Mouse (Mus musculus): ENCODE measurements around the gene Hps6.

Gene Hps6

DNA sequence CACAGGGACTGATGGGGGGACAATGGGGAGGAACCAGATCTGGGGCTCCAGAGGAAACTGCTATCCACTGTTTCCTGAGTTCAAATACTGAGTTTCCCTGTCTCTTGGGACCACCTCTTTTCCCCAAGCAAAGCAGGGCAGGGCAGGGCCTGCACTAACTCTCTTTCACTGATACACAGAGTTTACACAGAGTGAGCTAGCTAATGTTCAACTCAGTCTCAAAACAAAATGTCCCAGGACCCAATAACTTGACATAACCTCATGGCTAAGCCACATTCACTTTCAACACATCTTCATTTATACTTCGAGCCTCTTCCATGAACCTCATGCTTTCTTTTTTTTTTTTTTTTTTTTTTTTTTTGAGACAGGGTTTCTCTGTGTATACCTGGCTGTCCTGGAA is 26.3 kb downstream of the Hps6 start:
- DNase-seq (ENCODE audit: low read depth, low spot score): no peak

DNA sequence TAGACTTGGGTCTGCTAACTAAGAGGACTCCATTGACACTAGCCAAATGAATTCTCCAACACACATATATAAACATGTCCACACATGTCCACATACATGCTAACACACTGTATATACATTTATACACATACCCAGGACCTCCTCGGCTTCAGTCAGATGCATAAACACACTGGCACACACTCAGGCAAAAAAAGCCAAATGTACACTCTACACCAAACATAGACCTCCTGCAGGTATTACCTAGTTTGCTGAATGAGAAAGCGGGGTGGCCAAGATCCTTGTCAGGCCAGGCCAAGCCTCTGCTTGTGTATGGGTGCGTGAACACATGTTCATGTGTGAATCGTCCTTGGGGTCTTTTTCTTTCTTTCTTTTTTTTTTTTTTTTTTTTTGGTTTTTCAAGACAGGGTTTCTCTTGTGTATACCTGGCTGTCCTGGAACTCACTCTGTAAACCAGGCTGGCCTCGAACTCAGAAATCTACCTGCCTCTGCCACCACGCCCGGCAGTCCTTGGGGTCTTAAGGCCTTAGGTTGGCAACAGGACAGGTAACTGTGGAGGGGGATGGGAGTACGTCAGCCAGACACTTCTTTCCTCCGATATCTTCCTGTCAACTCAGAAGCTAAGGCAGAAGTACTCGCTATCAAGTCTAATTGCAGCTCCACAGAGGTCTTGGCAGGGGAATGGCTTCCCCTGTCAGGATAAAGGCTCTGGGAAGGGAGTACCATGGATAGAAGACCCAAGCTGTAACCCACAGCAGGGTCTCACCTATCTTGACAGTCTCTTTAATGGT is 27.1 kb downstream of the Hps6 start:
- no peak for DNase-seq (ENCODE audit: low read depth, low spot score)

DNA sequence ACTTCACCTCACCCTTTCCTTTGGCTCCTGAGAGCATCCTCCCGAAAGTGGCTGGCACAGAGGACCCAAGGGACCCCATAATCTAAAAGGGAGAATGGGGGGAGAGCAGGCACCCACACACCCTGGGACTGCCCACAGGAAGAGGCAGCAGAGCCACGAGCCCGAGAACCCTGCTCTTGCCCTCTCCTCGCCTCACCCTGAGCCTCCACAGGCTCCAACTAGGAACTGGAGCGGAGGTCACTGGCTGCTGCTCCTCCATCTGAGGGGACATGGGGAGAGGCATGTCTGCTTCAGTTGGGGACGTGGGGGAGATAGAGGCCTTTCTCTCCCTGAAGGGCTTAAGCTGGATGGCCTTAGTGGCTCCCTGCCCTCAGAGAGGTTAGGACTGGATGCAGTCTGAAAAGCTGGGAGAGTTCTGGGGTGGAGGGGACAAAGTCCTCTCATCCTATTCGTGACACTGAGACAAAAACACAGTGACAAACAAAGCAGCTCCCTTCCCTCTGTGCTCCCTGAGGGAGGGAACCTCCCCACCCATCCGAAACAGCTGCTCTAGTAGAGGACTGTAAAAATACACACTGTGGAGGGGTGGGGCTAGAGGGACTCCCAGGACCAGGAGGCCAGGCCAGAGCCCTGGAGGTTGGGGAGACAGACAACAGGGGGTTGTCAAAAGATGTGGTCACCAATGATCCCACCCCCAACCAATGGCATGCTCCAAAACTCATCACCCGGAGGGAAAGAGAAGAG is 28.6 kb downstream of the Hps6 start:
- no peak for DNase-seq (ENCODE audit: low read depth, low spot score)

DNA sequence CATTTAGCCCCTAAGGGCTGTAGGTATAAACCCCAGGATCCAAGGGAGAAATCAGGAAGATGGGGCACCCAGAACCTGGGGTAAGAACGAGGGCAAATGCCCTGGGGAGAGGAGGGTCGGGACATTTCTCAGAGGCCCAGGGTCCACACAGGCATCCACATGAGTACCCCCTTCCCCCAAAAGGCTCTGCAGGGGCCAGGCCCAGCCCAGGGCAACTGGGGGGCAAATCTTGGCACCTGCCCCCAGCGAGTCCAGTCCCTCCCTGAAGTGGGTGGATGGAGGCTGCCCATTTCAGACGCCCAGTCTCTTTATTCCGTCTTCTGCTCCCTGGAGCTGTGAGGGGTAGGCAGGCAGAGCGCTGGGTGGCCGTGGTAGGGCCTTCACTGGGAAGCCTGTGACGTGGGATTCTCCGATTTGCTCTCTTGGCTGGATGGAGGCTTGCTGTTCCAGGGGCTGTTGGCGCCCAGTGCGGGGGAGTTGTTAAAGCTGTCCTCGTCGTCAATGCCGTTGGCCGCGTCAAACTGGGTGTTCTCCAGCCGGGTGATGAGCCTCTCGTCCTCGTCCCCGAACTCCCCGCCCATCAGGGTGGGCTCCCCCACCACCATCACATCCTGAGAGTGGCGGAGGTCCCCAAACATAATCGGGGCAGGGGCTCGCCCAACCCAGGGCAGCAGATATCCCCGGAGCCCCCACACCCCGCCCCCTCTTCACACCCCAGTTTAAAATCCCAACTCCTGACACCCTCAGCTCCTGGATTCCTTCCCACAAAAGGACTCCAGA is 29.6 kb downstream of the Hps6 start:
- no peak for DNase-seq (ENCODE audit: low read depth, low spot score)

DNA sequence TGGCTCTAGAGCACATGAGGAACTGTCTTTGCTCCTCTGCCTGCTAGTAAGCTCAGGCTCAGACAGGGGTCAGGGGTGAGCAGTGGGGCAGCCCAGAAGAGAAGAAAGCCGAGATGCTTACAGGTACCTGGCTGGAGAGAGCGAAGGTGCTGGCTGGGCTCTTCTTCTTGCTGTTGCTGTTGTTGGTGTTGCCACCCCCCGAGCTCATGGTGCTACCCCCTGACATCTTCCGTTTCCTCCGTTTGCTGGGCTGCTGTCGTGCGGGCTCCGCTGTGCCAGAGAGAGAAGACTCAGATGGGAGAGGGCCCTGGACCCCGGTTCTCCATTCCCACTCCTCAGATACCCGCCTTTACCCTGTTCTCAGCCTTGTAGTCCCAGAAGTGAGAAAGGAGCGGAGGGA is 30.6 kb downstream of the Hps6 start:
- no peak for DNase-seq (ENCODE audit: low read depth, low spot score)

DNA sequence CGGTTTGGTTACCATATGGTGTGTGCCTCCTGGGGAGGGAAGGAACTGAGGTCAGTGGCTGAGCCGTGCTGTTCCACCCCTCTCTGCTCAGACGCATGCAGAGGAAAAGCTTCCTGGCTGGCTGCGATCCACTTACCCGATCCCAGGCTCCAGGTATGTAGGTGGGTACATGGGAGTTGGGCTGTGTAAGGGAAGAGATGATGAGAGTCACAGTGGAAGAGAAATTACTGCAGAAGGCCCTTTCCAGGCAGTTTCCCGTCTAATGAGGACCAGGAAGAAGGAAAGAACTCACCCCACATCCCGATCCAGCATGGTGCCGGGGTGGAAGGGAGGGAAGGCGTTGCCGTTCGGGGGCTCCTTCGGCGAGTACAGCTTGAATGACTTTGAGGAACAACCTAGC is 32.7 kb downstream of the Hps6 start:
- DNase-seq (ENCODE audit: low read depth, low spot score): no peak

DNA sequence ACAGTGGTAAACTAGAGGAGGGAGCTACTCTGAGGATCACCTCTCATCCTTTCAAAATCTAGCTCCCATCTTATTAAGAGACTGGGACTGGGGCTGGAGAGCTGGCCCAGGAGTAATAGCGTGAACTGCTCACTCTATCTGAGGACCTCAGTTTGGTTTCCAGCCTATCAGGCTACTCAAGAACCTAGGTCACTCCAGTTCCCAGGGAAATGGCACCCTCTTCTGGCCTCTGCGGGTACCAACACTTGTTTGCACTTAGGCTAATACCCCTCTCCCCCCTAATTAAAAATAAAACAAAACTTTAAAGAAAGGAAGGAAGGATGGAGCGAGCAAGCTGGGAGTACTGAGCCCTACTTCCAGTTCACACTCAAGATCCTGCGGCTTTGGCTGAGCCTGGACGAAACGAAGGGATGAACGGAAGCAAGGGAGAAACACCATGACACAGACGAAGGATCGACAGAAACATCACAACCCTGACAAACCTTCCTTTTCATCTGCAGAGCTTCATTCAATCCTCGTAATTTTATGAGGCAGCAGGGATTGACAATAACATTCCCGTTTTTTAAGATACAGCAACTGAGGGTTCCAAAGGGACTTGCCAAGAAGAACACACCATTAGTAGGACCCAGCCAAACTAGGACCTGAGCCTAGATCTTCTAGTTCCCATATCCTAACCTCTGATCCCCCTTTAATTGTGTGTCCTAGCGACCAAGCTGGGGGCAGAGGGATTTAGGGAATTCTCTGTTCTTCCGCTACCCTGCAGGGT is 33.4 kb downstream of the Hps6 start:
- DNase-seq (ENCODE audit: low read depth, low spot score): peak; percentile 47

DNA sequence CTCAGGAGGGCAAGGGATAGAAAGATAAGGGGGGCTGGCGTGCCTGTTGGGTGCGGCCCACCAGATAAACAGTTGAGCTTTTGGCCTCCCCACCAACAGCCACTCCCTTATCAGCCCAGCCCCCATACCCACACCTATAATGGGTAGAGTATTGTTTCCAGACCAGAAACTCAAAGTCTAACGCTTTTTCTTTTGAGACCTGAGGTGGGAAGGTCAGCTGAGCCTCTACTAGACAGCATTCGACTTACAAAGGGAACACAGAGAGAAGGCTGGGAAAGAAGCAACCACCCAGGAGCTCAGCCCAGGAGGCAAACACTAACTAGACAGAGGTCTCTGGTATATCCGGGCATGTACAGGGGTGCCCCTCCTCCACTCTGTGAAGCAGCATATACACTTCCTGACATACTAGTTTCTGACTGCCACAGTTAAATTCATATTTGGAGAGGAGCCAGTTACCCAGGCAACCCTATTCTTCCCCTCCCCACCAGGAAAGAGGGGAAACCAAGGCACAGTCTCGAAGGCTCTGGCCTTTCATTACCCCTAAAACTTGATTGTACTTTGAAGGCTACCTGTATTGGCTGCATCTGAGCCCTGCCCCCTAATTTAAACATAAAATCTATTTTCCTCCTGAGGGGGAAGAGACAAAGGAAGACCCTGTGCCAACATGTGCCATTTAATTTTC is 34.1 kb downstream of the Hps6 start:
- DNase-seq (ENCODE audit: low read depth, low spot score): no peak

DNA sequence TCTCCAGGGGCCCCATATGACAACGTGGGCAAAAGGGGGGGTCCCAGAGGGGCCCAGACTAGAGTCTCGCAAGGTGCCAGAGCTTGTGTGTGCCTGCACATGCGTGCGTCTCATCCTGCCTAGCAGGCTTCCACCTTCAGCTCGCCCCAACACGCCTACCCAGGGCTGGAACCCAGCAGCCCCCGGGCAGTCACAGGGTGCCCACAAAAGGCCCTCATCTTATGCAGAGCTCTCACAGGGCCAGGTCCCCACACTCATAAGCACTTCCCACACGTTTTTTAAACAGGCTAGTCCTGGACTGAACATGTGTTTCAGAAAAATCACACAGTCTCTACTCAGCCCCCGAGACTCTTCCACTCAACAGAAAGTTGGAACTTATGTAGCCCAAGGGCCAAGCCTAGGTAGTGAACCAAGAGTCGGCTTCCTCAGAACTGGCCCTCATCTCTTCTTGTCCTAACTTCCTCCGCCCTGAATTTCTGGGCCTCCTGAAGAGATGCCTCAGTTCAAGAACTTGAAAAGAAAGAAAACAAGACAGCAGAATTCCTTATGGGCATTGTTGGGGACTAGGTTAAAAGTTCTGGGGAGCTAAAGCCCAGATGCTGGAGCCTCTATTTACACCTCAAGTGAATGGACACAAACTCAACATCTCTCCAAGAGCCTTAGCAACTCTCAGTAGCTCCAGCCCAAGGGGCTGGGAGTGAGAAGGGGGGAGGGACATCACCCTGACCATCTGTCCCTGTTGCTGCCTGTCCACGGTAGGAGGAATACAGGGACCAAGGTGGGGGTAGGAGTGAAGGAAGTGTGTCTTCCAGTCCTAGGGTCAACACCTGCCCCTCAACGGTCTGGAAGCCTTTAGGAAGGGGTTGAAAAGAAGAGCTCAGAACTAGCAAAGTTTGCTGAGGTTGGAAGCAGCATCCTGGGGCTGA is 34.9 kb downstream of the Hps6 start:
- DNase-seq (ENCODE audit: low read depth, low spot score): no peak

DNA sequence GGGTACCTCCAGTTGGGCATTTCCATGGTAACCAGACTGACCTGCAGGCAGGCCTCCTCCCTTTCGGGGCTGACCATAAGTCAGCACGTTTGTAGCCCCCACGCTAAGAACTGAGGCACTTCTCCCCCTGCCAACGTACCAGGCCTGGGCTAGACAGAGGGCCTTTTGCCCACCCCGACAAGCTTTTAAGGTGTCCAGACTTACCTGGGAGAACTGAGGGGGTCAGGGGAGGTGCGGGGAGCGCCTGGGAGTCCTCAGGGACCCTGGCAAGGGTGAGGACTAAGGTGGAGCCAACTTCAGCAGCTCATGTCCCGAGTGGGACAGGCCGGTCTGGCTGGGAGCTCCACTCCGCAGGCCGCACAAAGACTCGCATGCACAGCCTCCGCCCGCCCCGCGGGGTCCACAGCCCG is 35.5 kb downstream of the Hps6 start:
- peak; percentile 35 for DNase-seq (ENCODE audit: low read depth, low spot score)

DNA sequence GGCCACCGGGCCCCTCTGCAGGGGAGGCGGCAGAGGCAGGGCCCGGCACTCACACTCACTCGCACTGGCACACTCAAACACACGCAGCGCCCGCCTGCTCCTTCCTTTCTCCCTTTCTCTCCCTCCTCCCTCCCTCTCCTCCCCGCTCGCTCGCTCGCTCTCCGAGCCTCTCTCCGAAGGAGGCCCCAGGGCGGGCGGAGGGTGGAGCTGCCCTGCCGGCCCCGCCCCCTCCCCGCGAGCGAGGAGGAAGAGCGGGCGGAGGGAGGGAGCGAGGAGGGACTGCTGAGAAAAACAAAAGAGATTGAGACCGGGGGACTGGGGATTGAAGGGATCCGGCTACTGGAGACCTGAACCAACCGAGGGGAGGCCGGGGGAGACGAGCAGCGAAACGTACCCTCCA is 36.2 kb downstream of the Hps6 start:
- DNase-seq (ENCODE audit: low read depth, low spot score): peak; percentile 91

DNA sequence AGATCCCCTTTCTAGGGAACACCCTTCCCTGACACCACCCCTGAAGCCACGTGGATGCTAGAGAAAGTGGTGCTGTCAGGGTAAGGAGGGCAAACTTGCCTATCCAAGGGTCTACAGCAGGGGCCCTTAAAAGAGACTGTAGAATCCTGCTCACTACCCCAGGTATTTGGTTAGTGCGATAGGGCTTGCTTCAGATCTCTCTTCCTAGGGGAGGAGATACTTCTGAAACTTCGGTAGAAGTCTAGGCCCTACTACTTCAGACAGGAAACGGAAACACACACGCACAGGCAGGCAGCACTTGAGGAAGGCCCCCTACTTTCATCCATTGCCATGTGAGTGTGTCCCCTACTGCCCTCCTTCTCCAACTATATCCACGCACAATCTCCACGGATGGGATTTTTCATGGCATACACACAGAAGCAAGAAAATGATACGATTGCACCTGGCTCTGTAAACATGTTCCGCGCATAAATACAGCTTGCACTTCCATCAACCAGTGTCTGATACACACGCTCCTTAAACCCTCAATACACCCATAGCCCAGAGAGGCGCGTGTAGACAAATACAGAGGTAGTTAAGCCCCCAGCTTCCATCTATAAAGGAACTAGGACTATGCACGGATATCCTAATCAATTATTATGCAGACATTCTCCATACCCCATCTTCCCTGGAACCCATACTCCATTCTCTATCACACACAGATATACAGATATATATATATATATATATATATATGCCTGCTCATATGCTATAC is 37.0 kb downstream of the Hps6 start:
- DNase-seq (ENCODE audit: low read depth, low spot score): peak; percentile 80

DNA sequence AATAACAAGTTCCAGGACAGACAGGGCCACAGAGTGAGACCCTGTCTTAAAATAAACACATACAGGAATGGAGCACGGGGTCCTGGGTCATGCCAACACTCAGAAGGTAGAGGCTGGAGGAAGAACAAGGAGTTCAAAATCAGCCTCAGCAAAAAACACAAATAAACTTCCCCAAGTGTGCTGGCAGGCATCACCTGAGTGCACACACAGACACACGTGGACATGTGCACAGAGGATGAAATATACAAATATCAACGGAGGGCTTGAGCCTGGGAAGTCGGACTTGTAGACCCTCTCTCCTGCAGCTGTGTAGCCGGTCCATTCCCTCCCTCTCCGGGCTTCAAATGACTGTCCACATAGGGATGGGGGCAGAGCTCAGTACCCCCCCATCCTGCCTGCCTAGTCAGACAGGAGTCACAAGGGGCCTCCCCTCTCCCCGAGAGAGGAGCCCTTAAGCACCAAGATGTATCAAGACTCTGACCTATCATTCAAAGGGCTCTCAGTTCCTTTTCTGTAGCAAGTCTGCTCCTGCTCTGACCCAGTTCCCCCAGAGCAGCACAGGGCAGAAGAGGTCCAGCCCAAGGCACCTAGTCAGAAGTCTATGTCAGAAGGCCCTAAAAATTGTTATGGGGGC is 38.1 kb downstream of the Hps6 start:
- peak; percentile 84 for DNase-seq (ENCODE audit: low read depth, low spot score)

DNA sequence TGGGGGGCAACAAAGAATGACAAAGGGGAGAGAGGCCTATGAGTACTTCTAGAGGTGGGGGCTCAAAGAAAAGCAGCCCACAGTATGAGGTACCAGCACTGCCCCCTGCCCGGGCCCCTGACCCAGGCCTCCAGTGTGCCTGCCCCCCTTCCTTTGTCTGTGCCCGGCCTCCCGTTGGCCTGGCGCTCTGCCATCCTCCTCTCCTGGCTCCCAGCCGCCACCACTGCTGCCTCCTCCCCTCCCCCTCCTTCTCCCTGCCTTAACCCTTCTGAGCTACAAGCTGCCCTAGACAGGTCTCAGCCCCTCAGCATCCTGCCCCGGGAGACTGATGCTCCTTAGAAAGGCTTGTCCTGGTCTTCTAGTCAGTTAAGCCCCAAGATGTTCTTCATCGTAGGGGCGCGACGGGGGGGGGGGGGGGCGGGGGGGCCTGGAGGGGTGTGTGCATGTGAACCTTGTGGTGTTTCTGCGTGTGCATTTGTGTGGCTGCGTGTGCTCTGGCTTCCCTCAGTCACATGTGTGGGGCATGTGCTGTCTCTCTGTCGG is 38.7 kb downstream of the Hps6 start:
- DNase-seq (ENCODE audit: low read depth, low spot score): no peak

DNA sequence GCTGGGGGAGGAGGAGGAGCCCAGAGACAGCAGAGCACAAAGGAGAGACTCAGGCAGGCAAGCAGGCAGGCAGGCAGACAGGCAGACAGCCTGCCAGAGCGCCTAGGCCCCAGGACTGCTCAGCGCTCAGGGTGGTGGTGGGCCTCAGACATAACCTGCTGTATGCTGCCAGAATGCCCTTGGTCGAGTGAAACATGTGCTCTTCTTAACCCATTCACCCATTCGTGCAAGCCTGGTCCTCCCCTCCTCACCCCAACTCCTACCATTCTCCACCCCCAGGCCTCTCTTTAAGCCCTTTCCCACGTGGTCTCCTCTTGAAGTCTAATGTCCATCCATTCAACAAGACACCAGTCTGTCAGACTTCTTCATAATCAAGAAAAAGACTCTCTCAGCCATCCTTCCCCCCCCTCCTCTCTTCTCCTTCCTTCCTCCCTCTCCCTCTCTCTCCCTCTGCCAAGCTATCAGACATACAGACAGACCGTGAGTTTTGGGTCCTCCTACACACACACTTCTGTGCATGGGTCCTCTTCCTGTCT is 39.2 kb downstream of the Hps6 start:
- DNase-seq (ENCODE audit: low read depth, low spot score): peak; percentile 74

DNA sequence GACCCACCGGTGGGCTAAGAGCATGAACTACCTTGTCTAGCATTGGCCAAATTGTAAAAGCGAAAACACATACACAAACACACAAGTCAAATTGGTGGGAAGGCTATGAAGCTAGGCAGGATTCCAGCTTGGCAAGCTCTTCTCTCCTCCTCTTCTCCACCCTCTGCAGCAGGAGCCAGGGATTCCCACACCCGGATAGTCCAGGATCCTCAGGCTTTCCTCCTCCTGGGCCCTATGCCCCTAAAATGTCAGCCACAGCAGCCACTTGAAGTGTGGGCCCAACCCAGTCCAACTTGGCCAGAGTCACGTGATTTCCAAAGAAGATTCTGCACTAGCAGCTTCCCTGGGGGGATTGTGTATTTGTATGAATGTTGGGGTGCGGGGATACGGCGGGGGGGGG is 40.1 kb downstream of the Hps6 start:
- DNase-seq (ENCODE audit: low read depth, low spot score): peak; percentile 32

DNA sequence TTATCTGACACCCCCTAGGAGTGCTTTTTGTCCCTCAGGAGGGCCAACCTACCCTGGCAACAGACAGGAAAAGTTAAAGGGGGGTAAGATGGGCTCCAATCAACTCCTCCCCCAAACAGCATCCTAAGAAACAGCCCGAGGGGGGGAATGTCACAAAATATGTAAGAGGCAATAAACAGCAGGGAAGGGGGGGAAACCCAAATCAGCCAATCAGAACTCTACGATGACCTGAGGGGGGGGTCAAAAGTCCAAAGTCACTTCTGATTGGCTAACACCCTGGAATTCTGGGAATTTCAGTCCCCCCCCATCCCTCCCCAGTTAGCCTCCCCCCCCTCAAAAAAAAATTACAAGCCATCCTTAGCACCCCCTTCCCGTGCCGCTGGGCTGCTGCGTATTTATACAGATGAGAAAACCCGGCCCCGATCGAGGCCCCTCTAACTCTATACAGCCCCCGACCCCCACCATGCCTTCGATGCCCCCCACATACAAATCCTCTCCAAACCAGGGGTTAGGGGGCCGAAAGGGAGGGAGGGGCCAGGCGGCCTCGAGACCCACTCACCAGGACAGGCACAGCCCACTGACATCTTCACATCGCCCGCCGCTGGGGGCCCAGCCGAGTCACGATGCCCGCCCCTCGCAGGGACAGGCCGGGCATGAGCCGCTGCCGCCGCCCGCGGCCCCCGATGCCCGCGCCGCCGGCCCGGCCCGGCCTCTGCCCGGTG is 41.1 kb downstream of the Hps6 start, which contains the start of gene Pprc1:
TSS of gene Pprc1 (plus strand) at position 616 of the 722 bp plus-strand sequence.
- peak; percentile 80 for DNase-seq (ENCODE audit: low read depth, low spot score)

Measured in A20 (cell line).